Mouse (Mus musculus): ENCODE measurements around the gene Mfsd11.
A peak's percentile ranks its signal among the peaks of the same experiment; 100 is the strongest.
"Not testable (repeated sequence)": the region's sequence is repeated elsewhere in the genome, so short reads cannot be mapped to it uniquely, and the experiment has no call there.

Gene Mfsd11

GRCm38 (mm10) chr11:116847187-116848085 is 4.8 kb upstream of the Mfsd11 start:
- DNase-seq (ENCODE audit: low spot score) = no peak

GRCm38 (mm10) chr11:116848086-116848876 is 4.0 kb upstream of the Mfsd11 start:
- no peak for DNase-seq (ENCODE audit: low spot score)

GRCm38 (mm10) chr11:116848877-116849178 is 3.4 kb upstream of the Mfsd11 start:
- DNase-seq (ENCODE audit: low spot score) = not testable (repeated sequence)

GRCm38 (mm10) chr11:116849587-116849986 is 2.7 kb upstream of the Mfsd11 start:
- DNase-seq (ENCODE audit: low spot score) = no peak

- no peak for DNase-seq (ENCODE audit: low spot score)
Observed at GRCm38 (mm10) chr11:116850085-116850484, 2.2 kb upstream of the Mfsd11 start.

- no peak for DNase-seq (ENCODE audit: low spot score)
Observed at GRCm38 (mm10) chr11:116850833-116851477, 1.3 kb upstream of the Mfsd11 start.

GRCm38 (mm10) chr11:116851576-116852290 is 507 bp upstream of the Mfsd11 start:
- no peak for DNase-seq (ENCODE audit: low spot score)

GRCm38 (mm10) chr11:116852891-116853511 is 761 bp downstream of the Mfsd11 start, which contains the start of gene Srsf2:
Srsf2 (minus strand) TSS chr11:116853094.
- DNase-seq (ENCODE audit: low spot score) = peak; percentile 97

- peak; percentile 98 for DNase-seq (ENCODE audit: low spot score)
Observed at GRCm38 (mm10) chr11:116853512-116853928, 1.3 kb downstream of the Mfsd11 start.

- no peak for DNase-seq (ENCODE audit: low spot score)
Observed at GRCm38 (mm10) chr11:116854279-116854678, 2.0 kb downstream of the Mfsd11 start.

GRCm38 (mm10) chr11:116857183-116857850 is 5.1 kb downstream of the Mfsd11 start:
- DNase-seq (ENCODE audit: low spot score) = no peak

- DNase-seq (ENCODE audit: low spot score) = no peak
Observed at GRCm38 (mm10) chr11:116864444-116864843, 12.2 kb downstream of the Mfsd11 start.

GRCm38 (mm10) chr11:116865945-116866585 is 13.8 kb downstream of the Mfsd11 start:
- DNase-seq (ENCODE audit: low spot score) = no peak

GRCm38 (mm10) chr11:116868129-116868528 is 15.9 kb downstream of the Mfsd11 start:
- no peak for DNase-seq (ENCODE audit: low spot score)

GRCm38 (mm10) chr11:116869223-116869622 is 17.0 kb downstream of the Mfsd11 start:
- no peak for DNase-seq (ENCODE audit: low spot score)

- DNase-seq (ENCODE audit: low spot score) = no peak
Observed at GRCm38 (mm10) chr11:116869641-116870040, 17.4 kb downstream of the Mfsd11 start.

- no peak for DNase-seq (ENCODE audit: low spot score)
Observed at GRCm38 (mm10) chr11:116871538-116871937, 19.3 kb downstream of the Mfsd11 start.

- DNase-seq (ENCODE audit: low spot score) = no peak
Observed at GRCm38 (mm10) chr11:116873987-116874386, 21.7 kb downstream of the Mfsd11 start.

GRCm38 (mm10) chr11:116878454-116878853 is 26.2 kb downstream of the Mfsd11 start:
- DNase-seq (ENCODE audit: low spot score) = no peak

GRCm38 (mm10) chr11:116880839-116881238 is 28.6 kb downstream of the Mfsd11 start:
- no peak for DNase-seq (ENCODE audit: low spot score)

Measured in testis, postnatal 10 days (tissue).